Mouse (Mus musculus): ENCODE results near the gene Krcc1. TPM values are rescaled to one million over a fixed set of nuclear protein-coding genes. Genes with fewer than 3 reads are reported as not detected.

The Krcc1 gene
- polyA plus RNA-seq (2014; fragmentation: Nextera tagmentation; extraction: Ambion mirVana) = 35.7 and 41.1 TPM in 2 replicates

- DNase-seq (ENCODE audit: low spot score) = peak; percentile 99
- Histone ChIP-seq H3K27ac (replicated peaks; ENCODE audit: low read depth, low read length) (peak within 1 kb of the TSS; percentile 92), H3K4me2 (ENCODE audit: low read depth, low read length) (peak within 1 kb of the TSS; percentile 62), H3K36me3 (replicated peaks; ENCODE audit: control insufficient read depth, insufficient read depth, low read depth, low read length) (no peaks in the 10 kb centered on the region), H3K4me1 (ENCODE audit: control insufficient read depth, insufficient read depth, low read length) (peaks cover 3% of the 10 kb centered on the region; the same call in 1 of the 2 replicates), H3K4me3 (ENCODE audit: low read depth, low read length) (peak within 1 kb of the TSS; percentile 88), H3K27me3 (ENCODE audit: control insufficient read depth, insufficient read depth, low read length) (no peaks in the 10 kb centered on the region), H3K9me3 (replicated peaks; ENCODE audit: control insufficient read depth, low read length) (no peaks in the 10 kb centered on the region), H3K9ac (replicated peaks; ENCODE audit: low read length) (peak within 1 kb of the TSS; percentile 97)
- WGBS = under 1% methylated on average over 64 of the region's 84 CpGs
- peak; percentile 94 for ATAC-seq (replicated peaks; ENCODE audit: insufficient number of reproducible peaks, low FRiP score, low TSS enrichment, low read depth)
These were observed at the start of gene Krcc1 for GRCm38 (mm10) chr6:71271389-71272315. Gene Krcc1, plus strand, starts transcription at chr6:71271677.

DNA sequence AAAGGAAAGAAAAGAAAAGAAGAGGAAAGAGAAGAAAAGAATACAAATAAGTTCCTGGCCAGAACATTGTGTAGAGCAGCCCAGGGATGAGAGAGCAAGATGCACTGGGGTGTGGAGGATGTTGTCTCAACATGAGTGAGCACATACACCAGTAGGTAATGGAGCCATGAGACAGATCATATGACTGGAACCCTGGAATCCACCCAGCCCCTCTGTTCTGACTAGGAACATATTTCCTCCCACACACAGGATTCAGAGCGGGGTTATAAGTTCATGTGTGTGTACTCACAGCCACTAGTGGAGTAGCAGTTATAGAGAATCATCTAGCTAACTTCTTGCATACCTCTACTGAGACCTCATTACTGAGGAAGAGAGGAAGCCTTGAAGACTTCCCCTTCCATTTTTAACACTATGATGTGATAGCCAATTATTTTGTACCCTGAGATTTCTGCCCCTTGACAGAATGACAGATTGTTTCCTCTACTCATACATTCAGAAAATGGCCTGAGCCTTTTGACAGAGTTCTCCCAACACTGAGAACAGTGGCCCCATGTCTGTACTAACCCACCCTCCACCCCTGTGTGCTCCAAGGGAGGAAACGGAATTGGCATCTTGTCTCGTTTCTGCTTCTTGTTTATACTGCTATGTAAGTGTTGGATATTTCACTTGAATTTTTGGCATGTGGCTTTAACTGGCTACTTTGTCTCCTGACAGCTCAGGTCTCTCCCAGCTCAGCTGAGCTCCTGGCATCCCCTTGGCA, 47.1 kb upstream of the Krcc1 start:
- Histone ChIP-seq H3K4me3 (ENCODE audit: low read depth, low read length) (no peak overlapping the region), H3K9ac (replicated peaks; ENCODE audit: low read length) (no peak overlapping the region), H3K36me3 (replicated peaks; ENCODE audit: control insufficient read depth, insufficient read depth, low read depth, low read length) (no peaks in the 10 kb centered on the region), H3K27me3 (ENCODE audit: control insufficient read depth, insufficient read depth, low read length) (no peaks in the 10 kb centered on the region), H3K27ac (replicated peaks; ENCODE audit: low read depth, low read length) (no peak overlapping the region), H3K9me3 (replicated peaks; ENCODE audit: control insufficient read depth, low read length) (no peaks in the 10 kb centered on the region), H3K4me1 (ENCODE audit: control insufficient read depth, insufficient read depth, low read length) (peaks cover 3% of the 10 kb centered on the region; the same call in 1 of the 2 replicates), H3K4me2 (ENCODE audit: low read depth, low read length) (no peak overlapping the region)
- DNase-seq (ENCODE audit: low spot score) (no peak), ATAC-seq (replicated peaks; ENCODE audit: insufficient number of reproducible peaks, low FRiP score, low TSS enrichment, low read depth) (no peak)
- WGBS = 65% methylated on average over 3 of the region's 3 CpGs

DNA sequence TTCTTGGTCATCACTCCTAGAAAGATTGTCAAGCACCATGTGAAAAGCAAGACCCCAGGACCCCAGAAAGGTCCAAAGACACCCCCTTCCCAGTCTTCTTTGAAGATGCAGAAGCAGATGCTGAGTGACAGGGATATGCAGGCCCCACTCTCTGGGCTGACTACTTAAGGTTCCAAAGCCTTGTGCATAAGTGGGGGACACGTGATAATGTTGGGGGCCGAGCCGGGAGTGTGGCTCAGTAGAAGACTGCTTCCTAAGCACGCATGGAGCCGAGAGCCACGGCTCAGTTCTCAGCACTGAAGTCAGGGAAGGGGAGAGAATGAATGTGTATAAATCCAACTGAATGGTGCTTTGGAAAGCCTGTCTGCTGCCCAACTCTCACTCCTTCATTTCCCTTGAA, 44.9 kb upstream of the Krcc1 start:
- no peak overlapping the region for H3K4me3 ChIP-seq (ENCODE audit: low read depth, low read length)
- peaks cover 3% of the 10 kb centered on the region; the same call in 1 of the 2 replicates for H3K4me1 ChIP-seq (ENCODE audit: control insufficient read depth, insufficient read depth, low read length)
- DNase-seq (ENCODE audit: low spot score) = no peak
- no peaks in the 10 kb centered on the region for H3K27me3 ChIP-seq (ENCODE audit: control insufficient read depth, insufficient read depth, low read length)
- ATAC-seq (replicated peaks; ENCODE audit: insufficient number of reproducible peaks, low FRiP score, low TSS enrichment, low read depth) = no peak
- H3K36me3 ChIP-seq (replicated peaks; ENCODE audit: control insufficient read depth, insufficient read depth, low read depth, low read length) = no peaks in the 10 kb centered on the region
- H3K9ac ChIP-seq (replicated peaks; ENCODE audit: low read length) = no peak overlapping the region
- WGBS = 34% methylated on average over 6 of the region's 6 CpGs
- no peak overlapping the region for H3K27ac ChIP-seq (replicated peaks; ENCODE audit: low read depth, low read length)
- no peaks in the 10 kb centered on the region for H3K9me3 ChIP-seq (replicated peaks; ENCODE audit: control insufficient read depth, low read length)
- H3K4me2 ChIP-seq (ENCODE audit: low read depth, low read length) = no peak overlapping the region

GRCm38 (mm10) chr6:71227157-71227770, 44.2 kb upstream of the Krcc1 start:
- Histone ChIP-seq H3K27me3 (ENCODE audit: control insufficient read depth, insufficient read depth, low read length) (no peaks in the 10 kb centered on the region), H3K4me1 (ENCODE audit: control insufficient read depth, insufficient read depth, low read length) (peaks cover 3% of the 10 kb centered on the region; the same call in 1 of the 2 replicates), H3K9me3 (replicated peaks; ENCODE audit: control insufficient read depth, low read length) (no peaks in the 10 kb centered on the region), H3K9ac (replicated peaks; ENCODE audit: low read length) (no peak overlapping the region), H3K27ac (replicated peaks; ENCODE audit: low read depth, low read length) (no peak overlapping the region), H3K4me2 (ENCODE audit: low read depth, low read length) (no peak overlapping the region), H3K36me3 (replicated peaks; ENCODE audit: control insufficient read depth, insufficient read depth, low read depth, low read length) (no peaks in the 10 kb centered on the region), H3K4me3 (ENCODE audit: low read depth, low read length) (no peak overlapping the region)
- DNase-seq (ENCODE audit: low spot score) = peak; percentile 35
- WGBS = 12% methylated on average over 7 of the region's 7 CpGs
- no peak for ATAC-seq (replicated peaks; ENCODE audit: insufficient number of reproducible peaks, low FRiP score, low TSS enrichment, low read depth)

DNA sequence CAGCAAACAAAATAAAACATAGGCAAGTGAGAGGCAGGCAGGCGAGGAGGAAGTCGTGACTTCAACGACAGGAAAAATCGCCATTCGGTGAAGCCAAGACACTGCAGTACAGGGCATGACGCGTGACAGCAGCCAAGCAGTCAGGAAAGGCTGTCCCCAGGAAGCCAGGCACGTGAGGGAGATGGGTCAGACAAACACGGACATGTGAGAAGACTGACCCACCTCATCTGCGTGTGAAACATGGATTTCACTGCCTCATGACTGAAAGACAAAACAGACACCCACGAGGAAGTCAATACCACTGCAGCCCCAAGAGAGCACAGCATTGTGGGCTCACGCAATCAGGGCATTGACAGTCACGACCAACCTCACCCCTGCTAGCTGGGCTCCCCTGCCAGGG, 36.4 kb upstream of the Krcc1 start:
- Histone ChIP-seq H3K27ac (replicated peaks; ENCODE audit: low read depth, low read length) (no peak overlapping the region), H3K4me2 (ENCODE audit: low read depth, low read length) (no peak overlapping the region), H3K4me1 (ENCODE audit: control insufficient read depth, insufficient read depth, low read length) (no peaks in the 10 kb centered on the region), H3K36me3 (replicated peaks; ENCODE audit: control insufficient read depth, insufficient read depth, low read depth, low read length) (no peaks in the 10 kb centered on the region), H3K9ac (replicated peaks; ENCODE audit: low read length) (no peak overlapping the region), H3K4me3 (ENCODE audit: low read depth, low read length) (no peak overlapping the region), H3K27me3 (ENCODE audit: control insufficient read depth, insufficient read depth, low read length) (no peaks in the 10 kb centered on the region), H3K9me3 (replicated peaks; ENCODE audit: control insufficient read depth, low read length) (no peaks in the 10 kb centered on the region)
- ATAC-seq (replicated peaks; ENCODE audit: insufficient number of reproducible peaks, low FRiP score, low TSS enrichment, low read depth) (no peak), DNase-seq (ENCODE audit: low spot score) (no peak)
- WGBS = 81% methylated on average over 13 of the region's 13 CpGs

- DNase-seq (ENCODE audit: low spot score) = no peak
- Histone ChIP-seq H3K4me3 (ENCODE audit: low read depth, low read length) (no peak overlapping the region), H3K4me1 (ENCODE audit: control insufficient read depth, insufficient read depth, low read length) (no peaks in the 10 kb centered on the region), H3K27ac (replicated peaks; ENCODE audit: low read depth, low read length) (no peak overlapping the region), H3K9ac (replicated peaks; ENCODE audit: low read length) (no peak overlapping the region), H3K36me3 (replicated peaks; ENCODE audit: control insufficient read depth, insufficient read depth, low read depth, low read length) (no peaks in the 10 kb centered on the region), H3K4me2 (ENCODE audit: low read depth, low read length) (no peak overlapping the region), H3K9me3 (replicated peaks; ENCODE audit: control insufficient read depth, low read length) (no peaks in the 10 kb centered on the region), H3K27me3 (ENCODE audit: control insufficient read depth, insufficient read depth, low read length) (no peaks in the 10 kb centered on the region)
- WGBS = 66% methylated on average over 3 of the region's 3 CpGs
- ATAC-seq (replicated peaks; ENCODE audit: insufficient number of reproducible peaks, low FRiP score, low TSS enrichment, low read depth) = 0 out of 2 replicates have a peak, but pooled peaks have one; percentile 23
These were observed 35.5 kb upstream of the Krcc1 start for GRCm38 (mm10) chr6:71235944-71236343.

- Histone ChIP-seq H3K4me3 (ENCODE audit: low read depth, low read length) (no peak overlapping the region), H3K36me3 (replicated peaks; ENCODE audit: control insufficient read depth, insufficient read depth, low read depth, low read length) (no peaks in the 10 kb centered on the region), H3K4me1 (ENCODE audit: control insufficient read depth, insufficient read depth, low read length) (no peaks in the 10 kb centered on the region), H3K27me3 (ENCODE audit: control insufficient read depth, insufficient read depth, low read length) (no peaks in the 10 kb centered on the region), H3K9ac (replicated peaks; ENCODE audit: low read length) (no peak overlapping the region), H3K4me2 (ENCODE audit: low read depth, low read length) (no peak overlapping the region), H3K27ac (replicated peaks; ENCODE audit: low read depth, low read length) (no peak overlapping the region), H3K9me3 (replicated peaks; ENCODE audit: control insufficient read depth, low read length) (no peaks in the 10 kb centered on the region)
- WGBS = 81% methylated on average over 6 of the region's 6 CpGs
- DNase-seq (ENCODE audit: low spot score) (no peak), ATAC-seq (replicated peaks; ENCODE audit: insufficient number of reproducible peaks, low FRiP score, low TSS enrichment, low read depth) (no peak)
These were observed 35.0 kb upstream of the Krcc1 start for GRCm38 (mm10) chr6:71236506-71236905.
